Mouse (Mus musculus) lung, postnatal 0 days (tissue): ENCODE results near the gene Emc1.

Source experiments
- CTCF ChIP-seq: IDR thresholded peaks from 2 replicates; pipeline ENCODE4 v1.5.1; 2016; ENCODE audit warnings: antibody characterized with exemption, mild to moderate bottlenecking
- EP300 ChIP-seq: IDR thresholded peaks from 2 replicates; pipeline ENCODE4 v1.6.1; 2016; ENCODE audit warnings: antibody characterized with exemption, mild to moderate bottlenecking, control low read depth

DNA sequence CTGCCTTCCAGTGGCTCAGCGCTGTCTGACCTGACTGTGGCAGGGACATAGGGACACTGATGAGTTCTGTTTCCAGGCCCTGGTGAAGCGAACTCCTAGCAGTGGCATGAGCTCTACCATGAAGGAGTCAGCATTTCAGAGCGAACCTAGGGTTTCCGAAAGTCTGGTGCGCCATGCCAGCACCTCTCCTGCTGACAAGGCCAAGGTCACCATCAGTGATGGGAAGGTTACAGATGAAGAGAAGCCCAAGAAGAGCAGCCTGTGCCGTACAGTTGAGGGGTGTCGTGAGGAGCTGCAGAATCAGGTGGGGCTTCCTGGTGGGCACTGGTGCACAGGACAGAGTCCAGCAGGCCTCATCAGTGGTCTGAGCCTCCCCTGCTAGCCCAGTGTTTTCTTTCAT is 69.2 kb downstream of the Emc1 start:
- TF ChIP-seq CTCF (no peak), EP300 (no peak)
